Mouse (Mus musculus) hindbrain, postnatal 0 days (tissue): ENCODE measurements around the gene Trub1. TPM values are rescaled to one million over a fixed set of nuclear protein-coding genes. Genes with fewer than 3 reads are reported as not detected.

Experiments
- ATAC-seq: fragments of 200-750 bp; cut with Nextera tagmentation; 2 replicates; pipeline ENCODE4 v1.8.0; 2017; ENCODE audit warnings: mild to moderate bottlenecking, moderate TSS enrichment, moderate library complexity
- DNase-seq: peaks from one replicate; pipeline ENCODE4 v3.0.0-alpha.2; 2015; ENCODE audit warnings: low spot score
- H3K27ac ChIP-seq: fragments of 300-500 bp; sonication (generic); 2 replicates; pipeline ENCODE4 v1.5.1; 2014; ENCODE audit warnings: mild to moderate bottlenecking
- H3K27me3 ChIP-seq: fragments of 300-500 bp; sonication (generic); 2 replicates; pipeline ENCODE4 v1.6.1; 2014; ENCODE audit warnings: low read length, mixed read lengths; ENCODE audit not compliant: insufficient read depth
- H3K36me3 ChIP-seq: fragments of 300-500 bp; sonication (generic); 2 replicates; pipeline ENCODE4 v1.6.1; 2014; ENCODE audit warnings: low read length, mixed read lengths; ENCODE audit not compliant: insufficient read depth
- H3K4me1 ChIP-seq: fragments of 300-500 bp; sonication (generic); 2 replicates; pipeline ENCODE4 v1.6.1; 2014; ENCODE audit warnings: antibody characterized with exemption, low read length, mixed read lengths; ENCODE audit not compliant: insufficient read depth
- H3K4me2 ChIP-seq: fragments of 300-500 bp; sonication (generic); 2 replicates; pipeline ENCODE4 v1.6.1; 2014; ENCODE audit warnings: low read depth, mild to moderate bottlenecking, low read length, moderate library complexity, mixed read lengths
- H3K4me3 ChIP-seq: fragments of 300-500 bp; sonication (generic); 2 replicates; pipeline ENCODE4 v1.5.1; 2014; ENCODE audit warnings: low read length
- H3K9ac ChIP-seq: fragments of 300-500 bp; sonication (generic); replicated peaks from 2 replicates; pipeline ENCODE4 v1.6.1; 2014; ENCODE audit warnings: mild to moderate bottlenecking, low read length, moderate library complexity, mixed read lengths
- H3K9me3 ChIP-seq: fragments of 300-500 bp; sonication (generic); 2 replicates; pipeline ENCODE4 v1.6.1; 2016; ENCODE audit warnings: low read length, mixed read lengths
- CTCF ChIP-seq: IDR thresholded peaks from 2 replicates; pipeline ENCODE4 v1.5.1; 2016; ENCODE audit warnings: antibody characterized with exemption, control low read depth, low read depth
- WGBS: fragments of 180-500 bp; shearing (Covaris S2); extraction: QIAGEN DNeasy Blood & Tissue Kit; methylation state at CpG from one replicate; pipeline ENCODE4 v1.1.7; 2014; 5-methylcytosine and 5-hydroxymethylcytosine counted together
- polyA plus RNA-seq: library from polyadenylated mRNA; unstranded; fragments of >200 nt; fragmentation: Nextera tagmentation; extraction: Ambion mirVana; gene quantifications from 2 replicates; pipeline ENCODE4 v1.2.1, GENCODE M21; 2015
- total RNA-seq: library from RNA; depleted of rRNA; stranded (reverse); fragments of >200 nt; gene quantifications from 2 replicates; pipeline ENCODE4 v1.2.3, GENCODE M21; 2014

Gene Trub1
- total and polyA plus RNA-seq, 2 experiments from 2014 or later: 12.7 to 14.0 TPM

DNA sequence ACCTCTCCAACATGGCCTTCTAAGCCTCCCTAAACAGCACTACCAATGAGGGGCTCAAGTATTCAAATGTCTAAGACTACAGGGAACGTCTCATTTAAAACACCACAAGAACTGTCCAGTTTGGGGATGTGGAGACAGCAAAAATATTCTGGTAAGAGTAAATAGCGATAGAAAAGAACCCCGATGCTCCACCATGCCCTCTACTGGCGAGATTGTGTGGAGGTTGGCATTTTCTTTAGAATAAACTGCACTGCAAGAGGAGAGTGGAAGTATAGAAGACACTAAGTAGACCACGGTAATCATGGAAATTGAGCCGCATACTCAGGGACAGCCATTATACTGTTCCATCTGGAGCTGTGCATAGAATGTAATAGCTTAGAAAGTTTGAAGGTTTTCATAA, 38.8 kb upstream of the Trub1 start:
- no peaks in the 10 kb centered on the region for H3K27me3 ChIP-seq
- H3K4me1 ChIP-seq: no peaks in the 10 kb centered on the region
- ATAC-seq (no peak), DNase-seq (no peak)
- no peaks in the 10 kb centered on the region for H3K36me3 ChIP-seq
- TF ChIP-seq CTCF: peak; percentile 23; the same call in 1 of the 2 replicates
- H3K4me3 ChIP-seq: no peak overlapping the region
- H3K9ac ChIP-seq: no peak overlapping the region
- H3K9me3 ChIP-seq: no peaks in the 10 kb centered on the region
- no peak overlapping the region for H3K27ac ChIP-seq
- WGBS: 85% methylated on average over 6 of the region's 6 CpGs
- no peak overlapping the region for H3K4me2 ChIP-seq

DNA sequence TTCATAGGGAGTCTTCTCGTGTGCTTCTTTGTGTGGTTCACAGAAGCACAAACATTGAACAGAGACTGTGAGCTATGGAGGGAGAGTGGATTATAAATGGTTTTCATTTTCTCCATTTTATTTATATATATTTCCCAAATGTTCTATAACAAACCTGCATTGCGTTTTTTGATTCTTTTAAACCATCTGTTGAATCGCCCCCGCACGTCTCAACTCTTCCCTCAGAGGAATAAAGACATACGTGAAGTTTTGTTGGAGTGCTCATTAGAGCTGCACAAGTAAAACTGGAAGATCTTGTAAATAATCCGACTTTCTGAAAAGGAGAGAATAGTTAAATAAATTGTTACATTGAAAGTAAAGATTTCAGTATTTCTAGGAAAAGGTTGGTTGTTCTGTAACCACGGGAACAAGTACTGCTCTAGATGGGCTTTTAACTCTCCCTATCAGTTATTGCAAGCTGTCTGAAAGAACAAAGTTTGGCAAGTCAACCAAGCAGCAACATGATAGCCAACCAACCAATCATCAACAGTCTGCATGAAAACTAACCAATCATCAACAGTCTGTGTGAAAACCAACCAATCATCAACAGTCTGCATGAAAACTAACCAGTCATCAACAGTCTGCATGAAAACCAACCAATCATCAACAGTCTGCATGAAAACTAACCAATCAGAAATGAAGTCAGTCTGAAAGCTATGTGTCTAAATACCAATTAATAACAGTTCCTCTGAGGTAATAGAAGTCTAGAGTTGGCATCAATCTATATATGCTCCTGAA, 37.5 kb upstream of the Trub1 start:
- ATAC-seq (no peak), DNase-seq (no peak)
- no peaks in the 10 kb centered on the region for H3K36me3 ChIP-seq
- no peak overlapping the region for H3K27ac ChIP-seq
- H3K4me3 ChIP-seq: no peak overlapping the region
- H3K9me3 ChIP-seq: no peaks in the 10 kb centered on the region
- H3K4me1 ChIP-seq: no peaks in the 10 kb centered on the region
- H3K9ac ChIP-seq: no peak overlapping the region
- H3K27me3 ChIP-seq: no peaks in the 10 kb centered on the region
- no peak for TF ChIP-seq CTCF
- H3K4me2 ChIP-seq: no peak overlapping the region
- 87% methylated on average over 8 of the region's 8 CpGs for WGBS

DNA sequence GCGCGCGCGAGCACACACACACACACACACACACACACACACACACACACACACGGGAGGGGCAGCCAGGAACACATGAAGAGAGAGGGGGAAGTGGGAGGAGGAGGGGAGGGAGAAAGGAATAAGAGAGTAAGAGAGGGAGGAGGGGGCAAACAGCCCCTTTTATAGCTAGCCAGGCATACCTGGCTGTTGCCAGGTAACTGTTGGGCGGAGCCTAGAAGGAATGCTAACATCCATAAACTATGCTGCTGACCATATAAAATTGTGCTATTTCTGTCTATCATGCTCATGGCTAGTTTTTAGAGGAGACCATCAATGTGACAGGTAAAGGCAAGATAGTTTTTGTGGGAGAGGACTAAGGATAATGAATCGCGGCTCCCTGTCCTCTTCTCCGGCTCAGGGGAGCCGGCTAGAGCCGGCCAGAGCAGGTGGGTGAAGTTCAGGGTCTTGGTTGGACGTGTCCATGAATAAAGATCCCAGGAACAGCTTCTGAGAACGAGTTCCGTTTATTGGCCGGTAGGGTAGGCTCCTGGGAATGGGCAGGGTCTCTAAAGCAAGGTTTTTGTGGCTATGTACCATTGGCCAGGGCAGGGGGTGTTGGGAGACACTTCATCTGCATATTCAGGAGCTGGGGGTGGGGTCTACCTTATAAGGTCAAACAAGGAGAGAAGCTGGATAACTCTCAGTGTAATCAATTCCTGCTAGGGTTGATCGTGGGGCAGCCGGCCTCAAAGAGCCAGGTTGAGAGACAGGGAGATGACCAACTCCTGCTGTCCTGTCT, 34.7 kb upstream of the Trub1 start:
- Histone ChIP-seq H3K9me3 (no peaks in the 10 kb centered on the region), H3K27me3 (no peaks in the 10 kb centered on the region), H3K9ac (no peak overlapping the region), H3K27ac (no peak overlapping the region), H3K4me3 (no peak overlapping the region), H3K4me2 (no peak overlapping the region), H3K4me1 (no peaks in the 10 kb centered on the region), H3K36me3 (no peaks in the 10 kb centered on the region)
- no peak for DNase-seq
- no peak for TF ChIP-seq CTCF
- ATAC-seq: peak; percentile 35; the same call in 1 of the 2 replicates
- 31% methylated on average over 17 of the region's 17 CpGs for WGBS

- Histone ChIP-seq H3K9me3 (no peaks in the 10 kb centered on the region), H3K27me3 (no peaks in the 10 kb centered on the region), H3K36me3 (no peaks in the 10 kb centered on the region), H3K4me2 (no peak overlapping the region), H3K27ac (no peak overlapping the region), H3K4me3 (no peak overlapping the region), H3K9ac (no peak overlapping the region), H3K4me1 (no peaks in the 10 kb centered on the region)
- ATAC-seq (no peak), DNase-seq (no peak)
- TF ChIP-seq CTCF: no peak
- WGBS: 47% methylated on average over 3 of the region's 3 CpGs
Measured at GRCm38 (mm10) chr19:57423402-57423801, 29.3 kb upstream of the Trub1 start.

GRCm38 (mm10) chr19:57425296-57425695, 27.4 kb upstream of the Trub1 start:
- Histone ChIP-seq H3K36me3 (no peaks in the 10 kb centered on the region), H3K9me3 (no peaks in the 10 kb centered on the region), H3K9ac (no peak overlapping the region), H3K4me3 (no peak overlapping the region), H3K4me1 (no peaks in the 10 kb centered on the region), H3K27ac (no peak overlapping the region), H3K27me3 (no peaks in the 10 kb centered on the region), H3K4me2 (no peak overlapping the region)
- TF ChIP-seq CTCF: no peak
- ATAC-seq (no peak), DNase-seq (no peak)
- 96% methylated on average over 15 of the region's 15 CpGs for WGBS

DNA sequence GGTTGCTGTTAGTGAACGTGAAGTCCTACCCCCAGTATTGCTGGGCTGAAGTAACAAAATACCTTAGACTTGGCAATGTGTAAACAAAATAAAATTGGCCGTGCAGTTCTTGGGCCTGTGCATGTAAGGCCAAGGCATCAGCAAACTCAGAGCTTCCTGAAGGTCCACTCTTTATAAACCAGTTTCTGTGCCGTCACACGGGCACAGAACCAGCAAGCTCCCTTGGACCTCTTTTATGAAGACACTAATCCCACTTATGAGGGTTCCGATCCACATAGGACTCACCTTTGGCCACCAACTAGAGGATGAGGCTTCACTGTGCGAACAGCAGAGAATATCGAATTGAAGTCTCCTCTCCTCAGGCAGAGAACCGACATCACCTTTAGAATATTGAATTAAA, 25.9 kb upstream of the Trub1 start:
- Histone ChIP-seq H3K27ac (no peak overlapping the region), H3K27me3 (no peaks in the 10 kb centered on the region), H3K9me3 (no peaks in the 10 kb centered on the region), H3K4me2 (no peak overlapping the region), H3K36me3 (no peaks in the 10 kb centered on the region), H3K4me3 (no peak overlapping the region), H3K9ac (no peak overlapping the region), H3K4me1 (no peaks in the 10 kb centered on the region)
- WGBS: 93% methylated on average over 8 of the region's 8 CpGs
- ATAC-seq (no peak), DNase-seq (no peak)
- TF ChIP-seq CTCF: no peak
